Mouse (Mus musculus) brown adipose tissue, adult 24 weeks (tissue): ENCODE measurements around the gene Kansl2. TPM values are rescaled to one million over a fixed set of nuclear protein-coding genes. Genes with fewer than 3 reads are reported as not detected.
A peak's percentile ranks its signal among the peaks of the same experiment; 100 is the strongest.
"Not testable (repeated sequence)": the region's sequence is repeated elsewhere in the genome, so short reads cannot be mapped to it uniquely, and the experiment has no call there.

Source experiments
- H3K27ac ChIP-seq: fragments of 200-500 bp; replicated peaks from 2 replicates; pipeline ENCODE4 v1.5.1; 2012; ENCODE audit warnings: low read depth, mild to moderate bottlenecking, low read length
- H3K4me1 ChIP-seq: fragments of 200-500 bp; 2 replicates; pipeline ENCODE4 v1.6.1; 2012; ENCODE audit warnings: low read length, mixed read lengths; ENCODE audit not compliant: control insufficient read depth, insufficient read depth, insufficient read length
- H3K4me3 ChIP-seq: fragments of 200-500 bp; 2 replicates; pipeline ENCODE4 v1.5.1; 2012; ENCODE audit warnings: low read depth, mild to moderate bottlenecking, low read length, moderate library complexity; ENCODE audit not compliant: insufficient read depth
- polyA plus RNA-seq: library from polyadenylated mRNA; stranded (reverse); fragments of >200 nt; gene quantifications from 2 replicates; pipeline ENCODE4 v1.2.4, GENCODE M21; 2012; ENCODE audit not compliant: missing spikeins, insufficient read depth, insufficient read length

Kansl2 gene
- polyA plus RNA-seq, 1 experiment: 33.1 TPM

DNA sequence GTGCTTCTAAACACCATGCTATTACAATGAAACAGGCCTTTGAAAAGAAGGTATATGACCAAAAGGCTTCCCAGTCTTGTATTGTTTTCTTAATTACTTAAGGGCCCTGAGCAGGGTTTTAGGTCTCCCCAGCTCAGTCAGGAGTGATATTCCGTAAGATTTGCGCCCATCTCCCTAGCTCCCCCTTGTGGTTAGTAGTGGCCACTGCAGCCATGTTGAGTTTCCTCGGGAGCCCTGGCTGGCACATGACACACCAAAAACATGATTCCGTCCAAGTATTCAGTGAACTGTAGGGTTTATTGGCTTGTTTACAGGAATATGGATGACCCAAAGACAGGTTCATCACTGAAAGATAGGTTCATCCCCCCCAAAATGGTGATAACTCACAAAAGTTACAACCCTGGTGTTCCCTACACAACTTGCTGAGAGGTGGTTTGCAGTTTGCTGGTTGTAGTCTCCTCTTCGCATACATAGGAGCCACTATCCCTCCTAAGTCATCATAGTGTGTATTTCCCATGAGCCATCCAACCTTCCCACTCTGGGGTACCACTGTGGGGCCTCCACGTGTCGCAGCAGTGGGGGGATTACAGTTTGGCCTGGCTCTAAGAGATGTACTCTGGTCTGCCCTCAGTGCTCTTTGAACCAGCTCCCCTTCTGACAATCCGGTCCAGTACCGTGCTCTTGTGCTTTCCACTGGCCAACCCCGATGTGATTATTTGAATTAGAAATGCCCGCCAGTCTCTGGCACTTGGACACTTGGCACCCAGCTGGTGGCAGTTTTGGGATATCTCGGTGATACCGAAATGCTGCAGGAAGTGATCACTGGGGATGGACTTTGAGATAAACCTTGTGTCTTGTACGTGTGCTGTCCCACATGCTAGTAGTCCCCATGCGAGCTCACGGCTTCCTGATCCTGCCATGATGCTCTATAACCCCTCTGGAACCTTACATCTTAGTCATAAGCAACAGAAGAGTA, 16.4 kb downstream of the Kansl2 start:
- H3K27ac ChIP-seq: no peak overlapping the region
- peaks cover 3% of the 10 kb centered on the region for H3K4me1 ChIP-seq
- H3K4me3 ChIP-seq: no peak overlapping the region

DNA sequence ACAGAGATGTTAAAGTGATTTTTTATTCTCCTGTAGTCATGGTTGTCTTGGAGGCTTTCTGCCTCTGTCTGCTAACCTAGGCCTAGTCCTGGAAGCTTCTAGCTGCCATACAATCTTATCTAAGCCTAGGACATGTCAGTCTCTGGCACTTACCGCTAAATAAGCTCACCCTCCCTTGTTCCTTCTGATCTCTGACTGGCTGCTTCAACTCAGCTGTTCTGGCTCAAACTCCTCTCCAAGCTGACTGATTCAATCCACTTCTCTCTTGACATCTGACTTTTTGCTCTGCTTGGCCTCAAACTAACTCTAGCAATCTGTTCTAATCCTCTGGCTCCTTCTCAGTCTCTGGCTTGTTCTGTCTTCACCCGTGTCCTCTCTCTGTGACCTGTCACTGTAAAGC, 19.2 kb downstream of the Kansl2 start:
- not testable (repeated sequence) for H3K4me3 ChIP-seq, H3K4me1 ChIP-seq, H3K27ac ChIP-seq

GRCm38 (mm10) chr15:98514146-98514545, 19.9 kb downstream of the Kansl2 start:
- Histone ChIP-seq H3K4me3 (no peak overlapping the region), H3K4me1 (peaks cover 6% of the 10 kb centered on the region), H3K27ac (no peak overlapping the region)

DNA sequence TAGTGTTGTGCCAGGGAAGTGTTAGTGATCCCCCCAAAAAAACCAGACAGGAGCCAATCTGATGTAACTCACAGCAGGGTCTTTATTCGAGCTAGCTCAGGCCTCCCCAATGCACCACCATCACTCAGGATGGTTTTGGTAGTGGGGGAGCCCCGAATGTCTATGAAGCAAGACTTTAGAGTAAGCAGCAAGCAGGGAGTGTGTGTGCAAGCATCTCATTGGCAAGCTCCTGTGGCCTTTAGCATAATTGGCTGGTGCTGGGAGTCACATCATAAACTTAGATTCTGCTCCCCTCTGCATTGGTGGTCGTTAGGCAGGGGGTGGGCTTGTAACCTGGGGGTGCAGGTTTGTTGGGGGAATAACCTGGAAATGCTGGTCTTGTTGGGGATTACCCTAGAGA, 20.4 kb downstream of the Kansl2 start:
- not testable (repeated sequence) for H3K4me3 ChIP-seq, H3K4me1 ChIP-seq, H3K27ac ChIP-seq

DNA sequence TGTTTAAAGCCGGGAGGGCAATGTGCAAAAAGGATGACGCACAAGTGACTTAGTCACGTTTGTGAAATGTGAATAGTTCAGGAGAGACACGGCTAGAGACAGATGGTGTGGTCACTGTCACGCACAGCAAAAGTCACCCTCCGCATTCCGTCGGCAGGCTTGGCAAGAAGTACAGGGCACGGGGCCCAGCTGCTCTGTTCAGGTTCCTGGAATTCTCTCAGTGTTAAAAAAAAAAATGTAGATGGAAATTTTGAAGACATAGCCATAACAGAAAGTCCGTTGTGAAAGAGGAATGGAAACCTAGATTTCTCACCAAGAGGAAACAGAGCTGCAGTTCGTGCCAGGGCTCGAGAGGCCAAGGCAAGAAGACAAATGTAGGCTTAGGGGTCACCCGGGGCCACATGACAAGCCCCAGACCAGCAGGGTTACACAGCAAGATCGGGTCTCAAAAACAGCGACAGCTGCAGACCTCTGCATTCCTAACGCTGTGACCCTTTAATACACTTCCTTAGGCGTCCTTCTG, 21.2 kb downstream of the Kansl2 start:
- no peak overlapping the region for H3K4me3 ChIP-seq
- H3K4me1 ChIP-seq: peaks cover 6% of the 10 kb centered on the region
- peak overlapping the region; percentile 54 for H3K27ac ChIP-seq

- Histone ChIP-seq H3K4me1 (peaks cover 6% of the 10 kb centered on the region), H3K4me3 (no peak overlapping the region), H3K27ac (peak overlapping the region; percentile 31)
Observed at GRCm38 (mm10) chr15:98512232-98512631, 21.8 kb downstream of the Kansl2 start.

- Histone ChIP-seq H3K4me1 (peaks cover 6% of the 10 kb centered on the region), H3K27ac (peak overlapping the region; percentile 33), H3K4me3 (no peak overlapping the region)
Observed at GRCm38 (mm10) chr15:98511386-98511928, 22.6 kb downstream of the Kansl2 start.

GRCm38 (mm10) chr15:98510438-98511385, 23.4 kb downstream of the Kansl2 start:
- H3K27ac ChIP-seq: peak overlapping the region; percentile 33
- H3K4me3 ChIP-seq: peak overlapping the region; percentile 38
- peaks cover 10% of the 10 kb centered on the region for H3K4me1 ChIP-seq

GRCm38 (mm10) chr15:98509387-98509786, 24.7 kb downstream of the Kansl2 start:
- Histone ChIP-seq H3K4me1 (peaks cover 17% of the 10 kb centered on the region), H3K4me3 (no peak overlapping the region), H3K27ac (no peak overlapping the region)

DNA sequence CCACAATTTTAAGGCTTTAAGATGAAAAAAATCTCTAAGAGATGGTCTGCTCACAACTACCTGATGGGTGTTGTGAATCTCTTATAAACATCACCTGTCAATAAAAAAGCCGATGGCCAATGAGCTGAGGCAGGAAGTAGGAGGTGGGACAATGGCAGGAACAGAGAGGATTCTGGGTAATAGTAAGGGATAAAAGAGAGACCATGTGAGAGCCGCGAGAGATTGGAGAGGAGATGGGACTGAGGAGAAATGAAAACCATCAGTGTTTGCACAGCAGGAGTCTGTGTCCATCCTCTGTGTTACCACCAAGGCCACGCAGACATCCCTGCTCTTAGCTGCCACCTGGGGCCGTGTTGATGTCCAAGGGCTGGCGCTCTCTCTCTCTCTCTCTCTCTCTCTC, 26.7 kb downstream of the Kansl2 start:
- Histone ChIP-seq H3K4me1 (peaks cover 13% of the 10 kb centered on the region), H3K4me3 (no peak overlapping the region), H3K27ac (no peak overlapping the region)

DNA sequence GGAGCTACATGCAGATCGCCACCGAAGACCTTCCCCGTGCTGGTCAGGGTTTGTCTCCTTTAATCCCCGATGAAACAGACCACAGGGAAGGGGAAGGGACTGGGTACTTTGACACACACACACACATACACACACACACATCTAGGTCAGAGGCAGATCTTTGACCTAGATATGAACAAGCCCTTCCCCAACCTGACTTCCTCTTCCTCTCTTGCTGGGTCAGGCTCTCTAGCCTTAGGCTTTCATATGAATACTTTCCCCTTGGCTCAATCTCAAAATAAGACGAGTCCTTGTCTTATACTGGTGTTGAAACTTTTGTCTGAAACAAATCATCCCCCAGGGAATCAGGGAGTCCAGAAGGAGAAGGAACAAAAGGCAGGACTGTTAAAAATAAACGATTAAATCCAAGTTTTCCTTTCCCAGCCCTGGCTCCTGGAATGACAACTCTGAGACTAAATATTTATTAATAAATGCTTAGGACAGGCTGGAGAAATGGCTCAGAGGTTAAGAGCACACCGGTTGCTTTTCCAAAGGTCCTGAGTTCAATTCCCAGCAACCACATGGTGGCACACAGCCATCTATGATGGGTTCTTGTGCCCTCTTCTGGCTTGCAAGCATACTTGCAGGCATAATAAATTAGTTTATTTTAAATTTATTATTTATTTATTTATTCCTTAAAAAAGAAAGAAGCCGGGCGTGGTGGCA, 27.7 kb downstream of the Kansl2 start:
- Histone ChIP-seq H3K4me1 (peaks cover 10% of the 10 kb centered on the region), H3K27ac (peak overlapping the region; percentile 72), H3K4me3 (no peak overlapping the region)

DNA sequence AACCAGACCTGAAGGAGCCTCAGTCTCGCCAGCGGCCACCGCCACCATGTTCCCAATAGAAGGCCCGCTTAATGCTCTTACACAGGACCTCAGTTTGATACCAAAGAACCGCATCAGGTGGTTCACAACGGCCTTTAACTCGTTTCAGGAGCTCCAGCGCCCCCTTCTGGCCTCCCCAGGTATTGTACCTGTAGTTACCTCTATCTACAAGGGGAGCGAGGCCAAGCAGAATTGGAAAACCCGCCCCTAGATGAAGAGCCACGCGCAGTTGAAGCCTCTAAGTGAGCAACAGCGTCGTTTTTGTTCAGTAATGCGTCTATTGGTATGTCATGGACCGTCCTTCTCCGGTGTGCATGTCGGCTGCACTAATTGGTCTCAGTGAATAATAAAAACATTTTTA, 29.6 kb downstream of the Kansl2 start:
- no peak overlapping the region for H3K27ac ChIP-seq
- H3K4me3 ChIP-seq: no peak overlapping the region
- peaks cover 21% of the 10 kb centered on the region for H3K4me1 ChIP-seq

- no peak overlapping the region for H3K4me3 ChIP-seq
- no peak overlapping the region for H3K27ac ChIP-seq
- peaks cover 23% of the 10 kb centered on the region for H3K4me1 ChIP-seq
Observed at GRCm38 (mm10) chr15:98503317-98503716, 30.7 kb downstream of the Kansl2 start.

- peaks cover 13% of the 10 kb centered on the region for H3K4me1 ChIP-seq
- no peak overlapping the region for H3K4me3 ChIP-seq
- H3K27ac ChIP-seq: no peak overlapping the region
Observed at GRCm38 (mm10) chr15:98497631-98498030, 36.4 kb downstream of the Kansl2 start.
